Comparison of ENCODE assay signal across 8 mouse cellular contexts in the genomic region with DNA sequence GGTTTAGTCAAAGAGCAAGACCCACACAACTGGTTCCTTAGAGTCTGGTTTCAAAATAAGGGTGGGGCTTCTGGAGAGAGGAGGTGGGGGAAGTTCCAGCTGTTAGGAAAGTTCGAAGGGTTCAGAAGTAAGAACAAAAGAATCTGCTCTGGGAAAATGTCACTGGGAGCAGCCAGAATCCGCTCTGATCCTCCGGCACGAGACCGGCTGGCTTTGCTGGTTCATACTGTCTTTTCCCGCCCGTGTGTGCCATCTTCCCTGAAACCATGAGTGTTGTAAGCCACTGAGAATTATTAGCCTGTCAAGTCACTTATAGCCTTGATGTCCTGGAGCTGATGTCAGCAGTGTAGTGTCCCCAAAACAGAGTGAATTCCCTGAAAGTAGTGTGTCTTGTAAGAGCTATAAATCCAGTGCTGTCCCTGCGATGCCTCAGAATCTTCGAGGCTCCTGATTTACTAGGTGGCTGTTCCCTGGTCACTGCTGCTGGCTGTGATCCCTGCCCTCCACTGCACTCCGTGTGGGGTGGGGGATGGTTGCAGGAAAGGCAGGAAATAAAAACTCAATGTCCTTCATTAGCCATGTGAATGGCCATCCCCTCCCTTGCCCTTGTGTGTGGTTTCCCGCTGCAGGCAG. TPM values are rescaled to one million over a fixed set of nuclear protein-coding genes. Genes with fewer than 3 reads are reported as not detected.
DNase-seq lines count a peak whose midpoint lies in the region; TF ChIP-seq lines count a peak whose summit lies in the region.

No protein-coding gene starts in this region.

- peaks cover 14% of the 10 kb centered on the region for H3K4me1 ChIP-seq in heart, adult 2 months (ENCODE audit: control insufficient read depth, insufficient read depth, low read length)

- TF ChIP-seq CTCF in heart, adult 2 months (IDR thresholded peaks at IDR 0.05): no peak

- H3K27me3 ChIP-seq in heart, adult 2 months (ENCODE audit: control insufficient read depth, insufficient read depth, low read length): no peaks in the 10 kb centered on the region

- no peak overlapping the region for H3K4me3 ChIP-seq in heart, adult 2 months

- peak in 1 of 2 experiments; percentile 42 for DNase-seq in heart, adult 2 months
- DNase-seq in heart, adult 8-10 months (ENCODE audit: low spot score): no peak
- DNase-seq in R1 (ENCODE audit: low read depth, low spot score): peak; percentile 25
- DNase-seq in embryo, embryonic 9.5 days (ENCODE audit: extremely low spot score): peak; percentile 37
- peak; percentile 58 to 78 for DNase-seq in kidney, postnatal 25 days
- DNase-seq in testis, postnatal 10 days (ENCODE audit: low spot score): no peak
- DNase-seq in thymus, postnatal 10 days (ENCODE audit: low spot score in 2 of 2): no peak
- no peak for DNase-seq in left cerebral cortex, adult 9 months (ENCODE audit: low spot score in 2 of 2)

- TF ChIP-seq POLR2A in heart, adult 2 months (IDR thresholded peaks at IDR 0.05; ENCODE audit: insufficient read depth, low read depth, low read length): 0 out of 2 replicates have a peak, but pooled peaks have one; percentile 16

- no peaks in the 10 kb centered on the region; the same call in 1 of the 2 replicates for H3K36me3 ChIP-seq in heart, adult 2 months (ENCODE audit: control insufficient read depth, insufficient read depth, low read length)

- 0 out of 2 replicates have a peak overlapping the region, but pooled peaks have one; percentile 3 for H3K9ac ChIP-seq in heart, adult 2 months (ENCODE audit: low read depth, low read length)

- H3K79me2 ChIP-seq in heart, adult 2 months (replicated peaks; ENCODE audit: control insufficient read depth, insufficient read depth, low read length): no peaks in the 10 kb centered on the region

- intact Hi-C loops in heart, adult 2 months (cut with DNase I): no loop called here

- H3K27ac ChIP-seq in heart, adult 2 months: peak overlapping the region; percentile 3

- TF ChIP-seq EP300 in heart, adult 2 months (IDR thresholded peaks at IDR 0.05; ENCODE audit: insufficient read depth, low read depth, low read length): 0 out of 2 replicates have a peak, but pooled peaks have one; percentile 12

- 32% methylated on average over 11 of the region's 11 CpGs for WGBS in heart, adult 2 months

RNA-seq across cellular contexts. Expression of a gene that starts 26.8 kb away (rescaled TPM):
- total RNA-seq in heart, adult 2 months (2021): 10 to 100 TPM; 30.0 to 41.7 TPM
- 32.9 and 44.0 TPM in 2 replicates for polyA plus RNA-seq in heart, adult 2 months (2012; rRNA removed)
- total RNA-seq in heart, adult 8-10 months (2022): 10 to 100 TPM; 43.5 to 56.6 (median 51.5) TPM

Comparison
In these comparisons a context has a peak if more than half of its experiments do, and no peak if none do; other contexts are left out.
1. DNase-seq: peak in R1 (single experiment), embryo, embryonic 9.5 days (single experiment) and kidney, postnatal 25 days (2 of 2); none in heart, adult 8-10 months (single experiment), testis, postnatal 10 days (single experiment), thymus, postnatal 10 days (0 of 2) and left cerebral cortex, adult 9 months (0 of 2).